Mouse (Mus musculus) kidney, embryonic 15.5 days (tissue): Measurements from ENCODE around the gene Stip1. TPM values are rescaled to one million over a fixed set of nuclear protein-coding genes. Genes with fewer than 3 reads are reported as not detected.
A peak's percentile ranks its signal among the peaks of the same experiment; 100 is the strongest.

Experiments
- ATAC-seq: fragments of 200-750 bp; cut with Nextera tagmentation; replicated peaks from 2 replicates; pipeline ENCODE4 v1.8.0; 2017; ENCODE audit warnings: moderate TSS enrichment; ENCODE audit not compliant: low FRiP score
- H3K27ac ChIP-seq: fragments of 300-500 bp; sonication (generic); 2 replicates; pipeline ENCODE4 v1.5.1; 2015; ENCODE audit warnings: mild to moderate bottlenecking, inconsistent platforms
- H3K27me3 ChIP-seq: fragments of 300-500 bp; sonication (generic); 2 replicates; pipeline ENCODE4 v1.6.1; 2015; ENCODE audit warnings: inconsistent platforms
- H3K36me3 ChIP-seq: fragments of 300-500 bp; sonication (generic); 2 replicates; pipeline ENCODE4 v1.6.1; 2015; ENCODE audit warnings: inconsistent platforms
- H3K4me1 ChIP-seq: fragments of 300-500 bp; sonication (generic); 2 replicates; pipeline ENCODE4 v1.6.1; 2015; ENCODE audit warnings: inconsistent platforms
- H3K4me2 ChIP-seq: fragments of 300-500 bp; sonication (generic); 2 replicates; pipeline ENCODE4 v1.6.1; 2015; ENCODE audit warnings: moderate library complexity, mild to moderate bottlenecking, inconsistent platforms
- H3K4me3 ChIP-seq: fragments of 300-500 bp; sonication (generic); replicated peaks from 2 replicates; pipeline ENCODE4 v1.5.1; 2015; ENCODE audit warnings: mild to moderate bottlenecking, inconsistent platforms
- H3K9ac ChIP-seq: fragments of 300-500 bp; sonication (generic); 2 replicates; pipeline ENCODE4 v1.6.1; 2015; ENCODE audit warnings: mild to moderate bottlenecking, inconsistent platforms
- H3K9me3 ChIP-seq: fragments of 300-500 bp; sonication (generic); replicated peaks from 2 replicates; pipeline ENCODE4 v1.6.1; 2016; ENCODE audit warnings: inconsistent platforms
- WGBS: fragments of 180-500 bp; shearing (Covaris S2); methylation state at CpG from one replicate; pipeline ENCODE4 v1.1.7; 2015; ENCODE audit warnings: mixed read lengths; 5-methylcytosine and 5-hydroxymethylcytosine counted together
- polyA plus RNA-seq: library from polyadenylated mRNA; unstranded; fragments of >200 nt; fragmentation: Nextera tagmentation; extraction: Ambion mirVana; gene quantifications from 2 replicates; pipeline ENCODE4 v1.2.1, GENCODE M21; 2015

Stip1 gene
- polyA plus RNA-seq, 1 experiment from 2014 or later, result 298 TPM

DNA sequence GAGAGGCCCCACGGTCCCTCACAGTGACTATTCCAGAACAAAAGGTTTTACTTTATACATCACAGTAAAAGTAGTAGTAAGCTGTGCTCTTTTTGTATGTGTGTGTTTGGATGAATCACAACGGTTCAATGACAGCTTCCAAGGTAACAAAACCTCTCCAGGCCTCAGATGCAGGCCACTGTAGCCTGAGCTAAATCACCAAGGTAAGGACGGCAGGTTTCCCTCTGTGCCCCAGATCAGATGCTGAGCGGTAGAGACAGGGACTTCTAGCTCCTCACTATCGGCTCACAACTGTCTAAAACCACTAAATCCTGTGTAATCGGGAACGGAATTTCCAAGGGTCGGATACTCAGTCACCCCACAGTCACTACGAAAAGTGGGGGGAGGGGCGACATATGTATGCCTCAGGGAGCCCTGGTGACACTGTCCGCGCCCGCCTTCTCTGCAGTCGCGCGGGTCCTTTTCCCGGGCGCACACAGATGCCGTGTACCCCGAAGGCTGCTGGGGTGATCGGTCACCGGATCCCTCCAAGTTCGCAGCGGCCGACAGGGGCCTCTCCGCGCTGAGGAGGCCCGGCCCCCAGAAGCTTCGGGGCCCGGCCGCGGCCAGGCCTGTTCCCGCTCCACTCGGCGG lies 563 bp downstream of the Stip1 start:
- peaks cover 25% of the 10 kb centered on the region for H3K36me3 ChIP-seq
- peak; percentile 19 for ATAC-seq
- peak overlapping the region; percentile 92 for H3K27ac ChIP-seq
- peaks cover 27% of the 10 kb centered on the region for H3K4me1 ChIP-seq
- H3K4me2 ChIP-seq, result peak overlapping the region; percentile 74
- no peaks in the 10 kb centered on the region for H3K9me3 ChIP-seq
- peak overlapping the region; percentile 90 for H3K4me3 ChIP-seq
- peak overlapping the region; percentile 93 for H3K9ac ChIP-seq
- WGBS, result 1% methylated on average over 35 of the region's 35 CpGs
- H3K27me3 ChIP-seq, result no peaks in the 10 kb centered on the region

DNA sequence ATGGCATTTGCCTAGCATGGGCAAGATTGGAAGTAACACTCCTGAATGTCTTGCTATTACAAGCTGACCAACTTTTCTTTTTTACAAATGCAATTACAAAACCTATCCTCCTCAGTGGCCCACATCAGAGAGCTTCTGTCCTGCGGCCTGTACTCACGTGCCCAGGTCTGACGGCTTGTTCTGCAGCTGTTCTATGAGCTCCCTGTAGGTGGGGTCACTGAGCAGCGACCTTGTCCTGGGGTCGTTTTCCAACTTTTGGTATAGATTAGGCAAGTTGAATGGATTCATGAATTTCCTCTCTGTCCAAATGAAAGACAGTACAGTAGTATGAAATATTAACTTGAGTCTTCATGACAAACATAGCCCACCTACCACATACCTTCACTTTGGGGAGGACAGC lies 5.8 kb downstream of the Stip1 start:
- 90% methylated on average over 5 of the region's 5 CpGs for WGBS
- Histone ChIP-seq H3K27ac (no peak overlapping the region), H3K9ac (no peak overlapping the region), H3K27me3 (no peaks in the 10 kb centered on the region), H3K36me3 (peaks cover 76% of the 10 kb centered on the region), H3K4me1 (peaks cover 19% of the 10 kb centered on the region), H3K4me2 (no peak overlapping the region), H3K9me3 (no peaks in the 10 kb centered on the region), H3K4me3 (no peak overlapping the region)
- no peak for ATAC-seq

DNA sequence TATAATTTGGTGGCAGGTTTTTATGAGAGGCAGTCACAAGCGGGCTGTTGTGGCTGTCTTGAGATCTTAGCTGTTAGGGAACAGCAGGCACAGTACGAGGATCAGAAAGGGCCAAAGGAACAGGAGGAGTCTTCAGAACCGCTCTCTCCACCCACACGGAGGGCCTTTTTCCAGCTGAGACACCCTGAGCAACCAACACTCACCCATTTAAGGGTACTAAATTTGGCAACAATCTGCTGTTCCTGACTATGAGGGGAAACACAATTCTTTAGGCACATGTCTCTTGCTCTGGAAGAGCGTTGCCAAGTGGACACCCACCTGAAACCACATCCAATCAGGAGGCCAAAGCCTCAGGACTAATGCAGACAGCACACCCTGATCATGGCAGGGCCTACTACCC lies 10.2 kb downstream of the Stip1 start:
- Histone ChIP-seq H3K4me1 (no peaks in the 10 kb centered on the region), H3K9me3 (no peaks in the 10 kb centered on the region), H3K27me3 (no peaks in the 10 kb centered on the region), H3K27ac (no peak overlapping the region), H3K4me2 (no peak overlapping the region), H3K36me3 (peaks cover 99% of the 10 kb centered on the region), H3K9ac (no peak overlapping the region), H3K4me3 (no peak overlapping the region)
- no peak for ATAC-seq
- WGBS, result 94% methylated on average over 5 of the region's 5 CpGs

- Histone ChIP-seq H3K4me3 (no peak overlapping the region), H3K4me1 (no peaks in the 10 kb centered on the region), H3K27ac (no peak overlapping the region), H3K9me3 (no peaks in the 10 kb centered on the region), H3K36me3 (peaks cover 79% of the 10 kb centered on the region), H3K4me2 (no peak overlapping the region), H3K27me3 (no peaks in the 10 kb centered on the region), H3K9ac (no peak overlapping the region)
- peak; percentile 60; the same call in 1 of the 2 replicates for ATAC-seq
- 49% methylated on average over 3 of the region's 3 CpGs for WGBS
Observed at GRCm38 (mm10) chr19:7020224-7020641, 19.5 kb downstream of the Stip1 start.

- Histone ChIP-seq H3K9ac (no peak within 1 kb of the TSS), H3K36me3 (peaks cover 68% of the 10 kb centered on the region), H3K27me3 (no peaks in the 10 kb centered on the region), H3K4me3 (no peak within 1 kb of the TSS), H3K9me3 (no peaks in the 10 kb centered on the region), H3K27ac (peak within 1 kb of the TSS; percentile 13; the same call in 1 of the 2 replicates), H3K4me1 (no peaks in the 10 kb centered on the region), H3K4me2 (no peak within 1 kb of the TSS)
- no peak for ATAC-seq
- WGBS, result 78% methylated on average over 5 of the region's 5 CpGs
Observed at GRCm38 (mm10) chr19:7019191-7019590, 20.6 kb downstream of the Stip1 start, which contains the start of gene Fermt3. Fermt3 (minus strand) TSS chr19:7019469.

DNA sequence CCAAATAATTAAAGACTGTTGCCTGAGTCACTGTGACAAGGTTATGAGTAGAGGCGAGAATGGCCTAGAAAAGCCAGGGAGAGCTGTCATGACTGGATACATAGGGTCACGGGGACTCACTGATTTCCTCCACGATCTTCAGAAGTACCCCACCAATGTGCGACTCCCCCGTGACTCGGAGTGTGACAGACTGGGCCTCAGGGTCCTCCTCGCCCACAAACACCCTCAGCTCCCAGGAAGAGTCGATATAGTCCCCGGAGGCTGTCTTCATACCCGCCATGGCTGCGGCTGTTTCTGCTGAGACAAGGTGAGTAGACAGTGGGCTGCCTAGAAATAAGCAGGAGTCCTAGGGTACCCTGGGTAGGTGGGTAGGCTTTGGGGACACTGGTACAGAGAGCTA lies 21.2 kb downstream of the Stip1 start:
- Histone ChIP-seq H3K4me3 (no peak overlapping the region), H3K27ac (peak overlapping the region; percentile 1; the same call in 1 of the 2 replicates), H3K27me3 (no peaks in the 10 kb centered on the region), H3K4me2 (no peak overlapping the region), H3K36me3 (peaks cover 62% of the 10 kb centered on the region), H3K4me1 (no peaks in the 10 kb centered on the region), H3K9me3 (no peaks in the 10 kb centered on the region), H3K9ac (no peak overlapping the region)
- no peak for ATAC-seq
- WGBS, result 80% methylated on average over 11 of the region's 11 CpGs

DNA sequence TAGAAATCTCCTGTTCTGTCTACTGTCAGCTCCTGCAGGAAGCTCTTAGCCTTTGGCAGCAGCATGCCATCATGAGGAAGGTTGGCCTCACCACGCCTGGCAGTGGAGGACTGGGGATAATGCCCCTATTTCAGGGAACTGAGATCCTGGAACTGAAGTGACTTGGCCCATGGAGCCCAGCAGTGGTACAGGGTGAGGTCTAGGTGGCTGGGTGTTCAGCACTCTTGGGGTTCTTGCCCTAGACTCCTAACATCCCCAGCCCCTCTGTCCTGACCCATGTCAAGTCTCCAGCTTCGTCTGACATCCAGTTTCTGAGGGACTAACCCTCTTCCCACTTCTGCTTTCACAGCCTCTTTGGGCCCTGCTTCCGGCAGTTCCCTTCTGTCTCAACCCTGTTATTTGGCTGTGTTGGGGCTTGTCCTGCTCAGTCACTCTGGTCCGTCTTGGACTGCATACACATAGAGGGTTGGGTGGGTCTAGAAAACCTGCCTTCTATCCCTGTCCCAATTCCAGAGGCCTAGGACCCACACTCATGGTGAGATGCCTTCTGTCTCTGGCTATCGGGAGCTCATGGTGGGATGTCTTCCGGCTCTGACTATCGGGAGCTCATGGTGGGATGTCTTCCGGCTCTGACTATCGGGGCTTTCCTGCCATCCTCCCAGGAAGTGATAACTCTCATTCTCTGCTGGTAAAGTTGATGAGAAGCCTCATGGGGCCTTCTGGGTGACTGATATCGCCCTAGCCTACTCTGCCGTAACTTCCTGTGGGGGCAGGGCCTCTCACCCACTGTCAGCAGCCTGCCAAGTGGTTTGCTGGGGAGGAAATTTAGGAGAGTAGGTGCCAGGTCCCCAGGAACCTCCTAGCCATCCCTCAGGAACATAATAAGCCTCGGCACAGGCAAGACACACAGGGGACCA lies 22.0 kb downstream of the Stip1 start:
- peak overlapping the region; percentile 1; the same call in 1 of the 2 replicates for H3K27ac ChIP-seq
- H3K9me3 ChIP-seq, result no peaks in the 10 kb centered on the region
- 70% methylated on average over 12 of the region's 12 CpGs for WGBS

DNA sequence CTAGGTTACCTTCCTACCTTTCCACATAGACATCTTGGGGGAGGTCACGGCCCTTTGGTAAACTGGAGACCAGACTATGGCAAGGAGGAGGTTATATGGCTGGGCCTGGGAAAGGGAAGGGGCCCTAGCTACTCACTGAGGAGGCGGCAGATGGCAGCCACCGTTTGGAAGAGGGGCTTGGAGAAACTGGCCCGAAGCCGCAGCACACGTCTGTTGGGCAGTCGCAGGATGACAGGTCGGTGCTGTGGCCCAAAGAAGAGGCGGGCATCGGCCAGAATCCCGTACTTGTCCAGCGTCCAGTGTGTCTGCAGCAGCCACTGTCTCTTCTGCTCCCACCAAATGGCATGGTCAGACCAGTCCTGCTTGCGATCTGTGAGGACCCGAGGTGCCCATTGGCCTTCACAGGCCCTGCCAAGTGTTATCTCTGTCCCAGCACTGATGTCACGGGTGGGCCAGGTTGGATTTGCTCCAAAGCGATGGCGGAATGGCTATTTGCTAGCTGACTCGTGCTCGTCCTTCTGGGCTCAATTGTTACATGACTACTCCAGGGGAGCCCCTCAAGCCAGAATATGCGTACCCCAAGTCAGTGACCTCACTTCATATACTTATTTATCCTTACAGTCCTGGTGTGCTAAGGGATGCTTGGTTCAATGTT lies 25.2 kb downstream of the Stip1 start:
- no peak overlapping the region for H3K4me3 ChIP-seq
- no peak overlapping the region for H3K4me2 ChIP-seq
- 91% methylated on average over 20 of the region's 20 CpGs for WGBS
- no peak overlapping the region for H3K27ac ChIP-seq
- H3K36me3 ChIP-seq, result peaks cover 22% of the 10 kb centered on the region
- H3K9ac ChIP-seq, result no peak overlapping the region
- H3K9me3 ChIP-seq, result no peaks in the 10 kb centered on the region
- no peaks in the 10 kb centered on the region for H3K27me3 ChIP-seq
- no peak for ATAC-seq
- no peaks in the 10 kb centered on the region for H3K4me1 ChIP-seq

More for the DNA sequence above, 22.0 kb downstream of the Stip1 start:
- 0 out of 2 replicates have a peak, but pooled peaks have one; percentile 31 for ATAC-seq
- Histone ChIP-seq H3K36me3 (peaks cover 54% of the 10 kb centered on the region), H3K4me2 (no peak overlapping the region), H3K9ac (no peak overlapping the region), H3K4me1 (no peaks in the 10 kb centered on the region), H3K4me3 (no peak overlapping the region), H3K27me3 (no peaks in the 10 kb centered on the region)

DNA sequence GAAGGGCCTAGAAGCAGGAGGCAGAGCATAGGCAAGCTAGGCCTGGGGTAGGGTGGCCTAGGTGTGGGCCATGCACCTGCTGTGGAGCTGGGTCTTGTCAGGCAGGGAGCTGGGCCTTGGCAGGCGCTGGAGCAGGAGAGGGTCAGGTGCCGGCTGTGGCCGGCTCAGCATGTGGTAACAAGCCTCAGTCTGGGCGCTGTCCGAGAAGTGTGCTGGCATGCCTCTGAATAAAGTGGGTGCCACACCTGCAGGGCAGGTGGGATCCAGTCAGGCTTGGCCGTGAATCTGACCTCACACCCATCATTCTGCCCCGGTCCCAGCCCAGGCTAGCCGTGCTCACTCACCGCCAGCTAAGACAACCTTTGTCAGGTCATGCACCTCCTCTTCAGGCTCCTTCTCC lies 25.8 kb downstream of the Stip1 start:
- 87% methylated on average over 9 of the region's 9 CpGs for WGBS
- Histone ChIP-seq H3K27me3 (no peaks in the 10 kb centered on the region), H3K36me3 (peaks cover 16% of the 10 kb centered on the region), H3K4me2 (no peak overlapping the region), H3K9ac (no peak overlapping the region), H3K9me3 (no peaks in the 10 kb centered on the region), H3K4me1 (no peaks in the 10 kb centered on the region), H3K4me3 (no peak overlapping the region), H3K27ac (no peak overlapping the region)
- ATAC-seq, result no peak

DNA sequence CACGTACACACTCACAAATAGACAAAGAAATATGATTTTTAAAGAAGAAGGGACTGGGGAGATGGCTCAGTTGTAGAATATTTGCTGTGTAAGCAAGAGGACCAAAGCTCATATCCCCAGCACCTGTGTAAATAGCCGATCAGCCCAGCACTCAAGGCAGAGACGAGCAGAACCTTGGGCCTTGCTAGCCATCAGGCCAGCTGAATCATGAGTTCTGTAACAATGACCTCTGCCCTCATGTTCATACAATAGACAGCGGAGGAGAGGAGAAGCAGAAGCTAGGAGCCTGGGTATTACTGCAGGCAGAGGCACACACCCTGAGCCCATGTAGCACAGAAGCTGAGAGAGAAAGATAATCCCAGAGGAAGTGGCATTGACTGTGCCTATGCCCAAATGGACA lies 27.3 kb downstream of the Stip1 start:
- WGBS, result 72% methylated on average over 4 of the region's 4 CpGs
- Histone ChIP-seq H3K9me3 (no peaks in the 10 kb centered on the region), H3K27me3 (no peaks in the 10 kb centered on the region), H3K4me3 (no peak overlapping the region), H3K4me2 (no peak overlapping the region), H3K36me3 (peaks cover 3% of the 10 kb centered on the region; the same call in 1 of the 2 replicates), H3K27ac (no peak overlapping the region), H3K4me1 (no peaks in the 10 kb centered on the region), H3K9ac (no peak overlapping the region)
- no peak for ATAC-seq

DNA sequence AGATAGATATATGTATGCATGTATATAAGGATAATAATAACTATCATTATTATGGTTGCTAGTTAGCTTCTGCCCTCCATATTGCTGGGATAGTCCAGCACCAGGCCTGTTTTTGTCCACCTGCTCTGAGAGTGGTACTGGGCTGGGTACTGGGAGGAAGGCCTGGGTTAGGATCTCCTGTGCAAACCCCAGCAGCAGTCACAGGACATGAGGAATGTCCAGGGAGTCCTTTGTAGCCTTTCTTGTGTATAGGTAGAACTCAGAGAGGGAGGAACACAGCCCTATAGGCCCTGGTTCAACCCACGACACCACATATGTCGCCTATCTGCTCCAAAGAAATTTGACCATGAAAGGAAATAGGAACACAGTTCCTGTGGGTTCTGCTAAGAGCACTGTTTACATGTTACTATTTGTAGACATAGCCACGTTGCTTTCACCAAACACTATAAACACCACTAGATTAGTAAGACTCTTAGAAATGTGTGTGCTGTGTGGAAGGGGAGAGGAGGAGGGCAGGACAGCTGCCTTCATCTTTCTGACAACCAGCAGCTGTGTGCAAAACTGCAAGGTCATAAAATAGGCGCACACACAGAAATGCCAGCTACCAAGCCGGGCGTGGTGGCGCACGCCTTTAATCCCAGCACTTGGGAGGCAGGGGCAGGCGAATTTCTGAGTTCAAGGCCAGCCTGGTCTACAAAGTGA lies 32.7 kb downstream of the Stip1 start:
- Histone ChIP-seq H3K4me3 (no peak overlapping the region), H3K9ac (no peak overlapping the region), H3K27me3 (no peaks in the 10 kb centered on the region), H3K27ac (no peak overlapping the region), H3K36me3 (no peaks in the 10 kb centered on the region), H3K4me1 (no peaks in the 10 kb centered on the region), H3K4me2 (no peak overlapping the region), H3K9me3 (no peaks in the 10 kb centered on the region)
- ATAC-seq, result no peak
- WGBS, result 78% methylated on average over 9 of the region's 9 CpGs
